Comparison of ENCODE assay signal across 8 mouse cellular contexts in the genomic region with DNA sequence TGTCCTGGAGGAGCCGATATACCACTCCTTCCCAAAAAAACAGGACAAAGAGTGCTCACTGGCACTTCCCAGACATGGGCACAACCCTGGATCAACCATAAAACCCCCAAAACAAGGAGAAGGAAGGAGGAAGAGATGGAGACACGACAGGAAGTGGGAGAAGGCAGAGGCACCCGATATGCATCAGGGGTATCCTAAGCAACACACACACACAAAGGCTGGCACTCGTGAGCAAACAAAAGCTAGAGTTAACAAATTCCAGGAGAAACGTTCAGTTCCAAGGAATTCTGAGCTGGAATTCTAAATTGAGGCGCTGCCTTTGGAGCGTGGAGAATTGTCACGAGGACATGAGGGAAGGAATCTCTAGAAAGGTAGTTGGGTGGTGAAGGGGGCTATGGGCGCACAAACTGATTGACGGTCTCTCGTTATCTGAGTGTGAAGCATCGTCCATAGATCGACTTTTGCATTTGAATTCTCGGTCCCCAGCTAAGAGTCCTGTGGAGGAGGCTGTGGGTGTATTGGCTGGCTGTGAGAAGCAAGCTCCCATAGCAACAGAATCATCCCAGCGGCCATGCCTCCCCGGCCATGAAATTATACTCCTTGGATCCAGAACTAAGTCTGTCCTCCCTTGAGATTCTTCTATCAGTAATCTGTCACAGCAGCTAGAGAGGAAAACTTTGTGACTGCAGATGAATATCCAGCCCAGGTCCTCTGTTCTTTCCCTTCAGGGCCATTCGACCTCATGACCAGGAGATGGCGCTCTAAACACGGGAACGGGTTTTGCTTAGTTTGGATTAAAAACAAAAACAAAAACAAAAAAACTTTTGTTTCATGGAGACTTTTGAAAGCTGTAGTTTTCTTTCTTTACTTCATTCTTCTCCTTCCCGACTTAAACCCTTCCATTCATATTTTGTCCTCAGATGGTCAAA.
A peak's percentile ranks its signal among the peaks of the same experiment; 100 is the strongest.
DNase-seq lines count a peak whose midpoint lies in the region; ATAC-seq and TF ChIP-seq lines count a peak whose summit lies in the region.

No protein-coding gene starts in this region.

- intact Hi-C loops in heart, postnatal 25 days (cut with DNase I): loop anchor here (1.0 to 10.0 kb wide), 3 partner anchors 102 to 469 kb away; no protein-coding TSS in a partner anchor
- intact Hi-C loops in left cerebral cortex, postnatal 10 days (cut with DNase I): loop anchor here (2.0 to 10.0 kb wide), 4 partner anchors 179 to 569 kb away; no protein-coding TSS in a partner anchor

- ATAC-seq in embryonic facial prominence, embryonic 13.5 days (ENCODE audit: insufficient number of reproducible peaks, insufficient read depth, low FRiP score, low TSS enrichment, low read depth): no peak
- ATAC-seq in midbrain, embryonic 11.5 days (ENCODE audit: low FRiP score): peak; percentile 68

- no peaks in the 10 kb centered on the region for H3K36me3 ChIP-seq in embryonic facial prominence, embryonic 13.5 days
- no peaks in the 10 kb centered on the region for H3K36me3 ChIP-seq in midbrain, embryonic 11.5 days (ENCODE audit: control insufficient read depth, insufficient read depth, low read length)

- no peak overlapping the region for H3K27ac ChIP-seq in layer of hippocampus, adult 2 months
- no peak overlapping the region for H3K27ac ChIP-seq in embryonic facial prominence, embryonic 13.5 days
- H3K27ac ChIP-seq in midbrain, embryonic 11.5 days (ENCODE audit: low read depth, low read length): peak overlapping the region; percentile 22; the same call in 1 of the 2 replicates

- H3K4me3 ChIP-seq in layer of hippocampus, adult 2 months: peak overlapping the region; percentile 38
- peak overlapping the region; percentile 30 for H3K4me3 ChIP-seq in embryonic facial prominence, embryonic 13.5 days
- H3K4me3 ChIP-seq in midbrain, embryonic 11.5 days (ENCODE audit: low read depth, low read length): 0 out of 2 replicates have a peak overlapping the region, but pooled peaks have one; percentile 0

- DNase-seq in layer of hippocampus, adult 2 months (ENCODE audit: low spot score in 2 of 2): peak; percentile 59 to 70
- DNase-seq in layer of hippocampus, adult 9-10 months (ENCODE audit: low spot score): no peak
- peak; percentile 50 for DNase-seq in adrenal gland, adult 2 months
- DNase-seq in heart, postnatal 25 days (ENCODE audit: low spot score): peak; percentile 11
- peak; percentile 38 to 46 for DNase-seq in left cerebral cortex, postnatal 10 days (ENCODE audit: extremely low spot score in 1 of 2, low spot score in 2 of 2)
- peak; percentile 95 for DNase-seq in midbrain, embryonic 11.5 days (ENCODE audit: low spot score, missing footprints)
- DNase-seq in thymus, postnatal 10 days (ENCODE audit: low spot score in 2 of 2): peak; percentile 25 to 64

- H3K27me3 ChIP-seq in embryonic facial prominence, embryonic 13.5 days: peaks cover 10% of the 10 kb centered on the region; the same call in 1 of the 2 replicates
- no peaks in the 10 kb centered on the region for H3K27me3 ChIP-seq in midbrain, embryonic 11.5 days (ENCODE audit: control insufficient read depth, insufficient read depth, low read length)

- H3K9ac ChIP-seq in embryonic facial prominence, embryonic 13.5 days: no peak overlapping the region
- peak overlapping the region; percentile 24 for H3K9ac ChIP-seq in midbrain, embryonic 11.5 days (ENCODE audit: low read length)

- peak overlapping the region; percentile 52 for H3K4me2 ChIP-seq in embryonic facial prominence, embryonic 13.5 days
- H3K4me2 ChIP-seq in midbrain, embryonic 11.5 days: peak overlapping the region; percentile 41

- 39% methylated on average over 21 of the region's 21 CpGs for WGBS in embryonic facial prominence, embryonic 13.5 days
- WGBS in midbrain, embryonic 11.5 days: 17% methylated on average over 21 of the region's 21 CpGs

- peaks cover 10% of the 10 kb centered on the region for H3K9me3 ChIP-seq in embryonic facial prominence, embryonic 13.5 days
- 0 out of 2 replicates have a peak, but pooled peaks cover 5% of the 10 kb centered on the region for H3K9me3 ChIP-seq in midbrain, embryonic 11.5 days (ENCODE audit: control insufficient read depth, low read length)

- 0 out of 2 replicates have a peak, but pooled peaks cover 3% of the 10 kb centered on the region for H3K4me1 ChIP-seq in embryonic facial prominence, embryonic 13.5 days
- peaks cover 8% of the 10 kb centered on the region for H3K4me1 ChIP-seq in midbrain, embryonic 11.5 days (ENCODE audit: control insufficient read depth, insufficient read depth, low read length)

- TF ChIP-seq CTCF in layer of hippocampus, adult 2 months (conservative IDR thresholded peaks at IDR 0.05): peak; percentile 93
